Mouse (Mus musculus): ENCODE data around the gene Epb41l2. TPM values are rescaled to one million over a fixed set of nuclear protein-coding genes. Genes with fewer than 3 reads are reported as not detected.

Gene Epb41l2
- polyA plus RNA-seq, 1 experiment from 2014 or later = 16.2 TPM

GRCm38 (mm10) chr10:25392786-25393185, 33.2 kb downstream of the Epb41l2 start:
- H3K9me3 ChIP-seq (replicated peaks) = no peaks in the 10 kb centered on the region
- WGBS (ENCODE audit: insufficient replicate concordance) = 78% methylated on average over 7 of the region's 7 CpGs
- no peaks in the 10 kb centered on the region for H3K36me3 ChIP-seq
- H3K4me2 ChIP-seq = no peak overlapping the region
- no peaks in the 10 kb centered on the region for H3K27me3 ChIP-seq (replicated peaks)
- no peak for ATAC-seq
- H3K9ac ChIP-seq = no peak overlapping the region
- H3K4me3 ChIP-seq = no peak overlapping the region
- peaks cover 27% of the 10 kb centered on the region for H3K4me1 ChIP-seq
- H3K27ac ChIP-seq = no peak overlapping the region

- Histone ChIP-seq H3K9me3 (replicated peaks) (no peaks in the 10 kb centered on the region), H3K4me1 (peaks cover 32% of the 10 kb centered on the region), H3K27me3 (replicated peaks) (no peaks in the 10 kb centered on the region), H3K4me3 (no peak overlapping the region), H3K9ac (no peak overlapping the region), H3K27ac (no peak overlapping the region), H3K4me2 (no peak overlapping the region), H3K36me3 (no peaks in the 10 kb centered on the region)
- WGBS (ENCODE audit: insufficient replicate concordance) = 58% methylated on average over 1 of the region's 1 CpGs
- no peak for ATAC-seq
Measured at GRCm38 (mm10) chr10:25393721-25394120, 34.1 kb downstream of the Epb41l2 start.

GRCm38 (mm10) chr10:25395236-25395886, 35.8 kb downstream of the Epb41l2 start:
- no peak overlapping the region for H3K9ac ChIP-seq
- H3K27me3 ChIP-seq (replicated peaks) = no peaks in the 10 kb centered on the region
- WGBS (ENCODE audit: insufficient replicate concordance) = 72% methylated on average over 5 of the region's 5 CpGs
- no peak overlapping the region for H3K4me3 ChIP-seq
- no peaks in the 10 kb centered on the region for H3K9me3 ChIP-seq (replicated peaks)
- ATAC-seq = no peak
- no peaks in the 10 kb centered on the region for H3K36me3 ChIP-seq
- H3K4me1 ChIP-seq = peaks cover 36% of the 10 kb centered on the region
- no peak overlapping the region for H3K27ac ChIP-seq
- H3K4me2 ChIP-seq = no peak overlapping the region

GRCm38 (mm10) chr10:25396859-25397258, 37.3 kb downstream of the Epb41l2 start:
- Histone ChIP-seq H3K27ac (no peak overlapping the region), H3K9me3 (replicated peaks) (no peaks in the 10 kb centered on the region), H3K9ac (no peak overlapping the region), H3K4me1 (peaks cover 41% of the 10 kb centered on the region), H3K27me3 (replicated peaks) (no peaks in the 10 kb centered on the region), H3K4me2 (no peak overlapping the region), H3K36me3 (no peaks in the 10 kb centered on the region), H3K4me3 (no peak overlapping the region)
- ATAC-seq = peak; percentile 75
- WGBS (ENCODE audit: insufficient replicate concordance) = 39% methylated on average over 3 of the region's 3 CpGs

GRCm38 (mm10) chr10:25397767-25398690, 38.4 kb downstream of the Epb41l2 start:
- Histone ChIP-seq H3K9me3 (replicated peaks) (no peaks in the 10 kb centered on the region), H3K36me3 (no peaks in the 10 kb centered on the region), H3K4me2 (no peak overlapping the region), H3K9ac (no peak overlapping the region), H3K4me1 (peaks cover 41% of the 10 kb centered on the region), H3K27me3 (replicated peaks) (no peaks in the 10 kb centered on the region), H3K4me3 (no peak overlapping the region), H3K27ac (no peak overlapping the region)
- no peak for ATAC-seq
- WGBS (ENCODE audit: insufficient replicate concordance) = 60% methylated on average over 14 of the region's 14 CpGs

GRCm38 (mm10) chr10:25399016-25399415, 39.4 kb downstream of the Epb41l2 start:
- Histone ChIP-seq H3K9ac (no peak overlapping the region), H3K27ac (no peak overlapping the region), H3K9me3 (replicated peaks) (no peaks in the 10 kb centered on the region), H3K4me3 (no peak overlapping the region), H3K27me3 (replicated peaks) (no peaks in the 10 kb centered on the region), H3K36me3 (no peaks in the 10 kb centered on the region), H3K4me1 (peaks cover 45% of the 10 kb centered on the region), H3K4me2 (no peak overlapping the region)
- ATAC-seq = no peak
- WGBS (ENCODE audit: insufficient replicate concordance) = 78% methylated on average over 4 of the region's 4 CpGs

GRCm38 (mm10) chr10:25400076-25400475, 40.5 kb downstream of the Epb41l2 start:
- 47% methylated on average over 8 of the region's 8 CpGs for WGBS (ENCODE audit: insufficient replicate concordance)
- Histone ChIP-seq H3K4me2 (no peak overlapping the region), H3K9me3 (replicated peaks) (no peaks in the 10 kb centered on the region), H3K36me3 (no peaks in the 10 kb centered on the region), H3K4me3 (no peak overlapping the region), H3K27ac (no peak overlapping the region), H3K27me3 (replicated peaks) (no peaks in the 10 kb centered on the region), H3K9ac (no peak overlapping the region), H3K4me1 (peaks cover 52% of the 10 kb centered on the region)
- no peak for ATAC-seq

- Histone ChIP-seq H3K27me3 (replicated peaks) (no peaks in the 10 kb centered on the region), H3K4me2 (no peak overlapping the region), H3K4me3 (no peak overlapping the region), H3K9ac (no peak overlapping the region), H3K9me3 (replicated peaks) (no peaks in the 10 kb centered on the region), H3K4me1 (peaks cover 47% of the 10 kb centered on the region), H3K27ac (no peak overlapping the region), H3K36me3 (no peaks in the 10 kb centered on the region)
- WGBS (ENCODE audit: insufficient replicate concordance) = 83% methylated on average over 9 of the region's 9 CpGs
- ATAC-seq = no peak
Measured at GRCm38 (mm10) chr10:25400646-25401045, 41.0 kb downstream of the Epb41l2 start.

- H3K9me3 ChIP-seq (replicated peaks) = no peaks in the 10 kb centered on the region
- ATAC-seq = no peak
- H3K4me1 ChIP-seq = peaks cover 40% of the 10 kb centered on the region
- H3K27ac ChIP-seq = no peak overlapping the region
- no peak overlapping the region for H3K9ac ChIP-seq
- 32% methylated on average over 2 of the region's 2 CpGs for WGBS (ENCODE audit: insufficient replicate concordance)
- H3K27me3 ChIP-seq (replicated peaks) = no peaks in the 10 kb centered on the region
- H3K36me3 ChIP-seq = no peaks in the 10 kb centered on the region
- H3K4me2 ChIP-seq = no peak overlapping the region
- no peak overlapping the region for H3K4me3 ChIP-seq
Measured at GRCm38 (mm10) chr10:25401356-25401755, 41.8 kb downstream of the Epb41l2 start.

- no peaks in the 10 kb centered on the region for H3K27me3 ChIP-seq (replicated peaks)
- 64% methylated on average over 1 of the region's 1 CpGs for WGBS (ENCODE audit: insufficient replicate concordance)
- ATAC-seq = no peak
- H3K27ac ChIP-seq = no peak overlapping the region
- peaks cover 24% of the 10 kb centered on the region for H3K4me1 ChIP-seq
- no peak overlapping the region for H3K4me3 ChIP-seq
- H3K4me2 ChIP-seq = no peak overlapping the region
- no peaks in the 10 kb centered on the region for H3K36me3 ChIP-seq
- no peak overlapping the region for H3K9ac ChIP-seq
- H3K9me3 ChIP-seq (replicated peaks) = no peaks in the 10 kb centered on the region
Measured at GRCm38 (mm10) chr10:25402886-25403285, 43.3 kb downstream of the Epb41l2 start.

- H3K4me3 ChIP-seq = no peak overlapping the region
- no peak overlapping the region for H3K4me2 ChIP-seq
- no peak overlapping the region for H3K27ac ChIP-seq
- 38% methylated on average over 15 of the region's 15 CpGs for WGBS (ENCODE audit: insufficient replicate concordance)
- no peaks in the 10 kb centered on the region for H3K36me3 ChIP-seq
- H3K9me3 ChIP-seq (replicated peaks) = no peaks in the 10 kb centered on the region
- H3K27me3 ChIP-seq (replicated peaks) = no peaks in the 10 kb centered on the region
- H3K9ac ChIP-seq = no peak overlapping the region
- ATAC-seq = no peak
- peaks cover 20% of the 10 kb centered on the region for H3K4me1 ChIP-seq
Measured at GRCm38 (mm10) chr10:25403813-25404701, 44.5 kb downstream of the Epb41l2 start.
